Mouse (Mus musculus) cerebellum, postnatal 36 days (tissue): Measurements from ENCODE around the gene Scarf2.

Experiments used
- DNase-seq, 2 experiments: peaks; one replicate each; pipeline ENCODE4 v3.0.0; 2021 to 2022; ENCODE audit warnings: mixed read lengths in 2 of 2

Gene Scarf2

DNA sequence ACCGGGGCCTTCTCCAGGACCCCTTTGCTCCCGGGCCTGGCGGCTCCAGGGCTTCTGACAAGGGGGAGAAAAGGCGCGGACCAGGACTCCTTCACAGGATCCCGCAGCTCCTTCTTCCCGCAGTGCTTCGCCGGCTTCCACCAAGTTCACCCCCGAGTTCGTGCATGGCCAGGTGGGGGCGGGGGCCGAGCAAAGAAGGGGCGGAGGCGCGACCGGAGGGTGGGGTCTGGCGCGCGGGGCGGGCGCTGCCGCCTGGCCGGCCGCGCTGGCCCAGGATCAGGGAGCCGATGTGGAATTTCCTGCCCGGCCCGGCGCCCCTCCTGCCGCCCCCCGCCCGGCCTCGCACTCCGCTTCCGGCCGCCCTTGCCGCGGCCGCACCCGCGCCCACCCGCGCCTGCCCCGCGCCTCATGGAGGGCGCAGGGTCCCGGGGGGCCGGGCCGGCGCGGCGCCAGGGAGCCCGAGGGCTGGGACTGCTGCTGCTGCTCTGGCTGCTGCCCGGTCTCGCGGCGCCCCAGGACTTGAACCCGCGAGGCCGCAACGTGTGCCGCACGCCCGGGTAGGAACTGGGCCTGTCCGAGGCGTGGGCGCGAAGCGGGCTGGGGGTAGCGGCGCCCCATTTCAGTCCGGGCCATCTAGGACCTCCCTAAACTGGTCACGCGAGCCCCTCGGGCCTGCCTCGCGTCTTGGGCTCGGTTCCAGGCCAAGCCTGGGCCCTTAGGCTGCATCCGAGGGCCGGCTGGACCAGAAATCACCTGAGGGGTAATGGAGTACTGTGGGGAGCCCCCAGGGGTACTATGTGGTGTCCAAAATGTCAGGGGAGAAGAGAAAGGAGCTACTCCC, at the start of gene Scarf2:
Gene Scarf2, plus strand, starts transcription at position 312 of the 841 bp plus-strand sequence.
- no peak for DNase-seq

DNA sequence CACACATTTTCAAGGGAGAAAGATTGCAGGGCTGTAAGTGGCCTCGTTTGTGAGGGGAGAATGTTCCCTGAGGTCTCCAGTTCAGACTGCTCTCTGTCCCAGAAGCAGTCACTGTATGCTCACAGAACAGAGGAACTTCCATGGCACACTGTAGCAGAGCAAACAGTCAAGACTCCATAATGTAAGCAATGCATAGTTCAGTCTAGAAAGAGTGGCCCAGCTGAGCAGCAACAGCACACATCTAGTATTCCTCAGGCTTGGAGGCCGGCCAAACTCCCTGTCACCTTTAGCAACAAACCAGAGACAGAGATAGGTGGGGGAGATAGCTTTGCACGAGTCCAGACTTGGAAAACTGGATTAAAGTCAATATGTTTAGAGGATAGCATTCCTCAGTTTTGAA, 44.1 kb upstream of the Scarf2 start:
- no peak for DNase-seq

- DNase-seq, result no peak
Measured at GRCm38 (mm10) chr16:17753686-17754085, 43.4 kb upstream of the Scarf2 start.

DNA sequence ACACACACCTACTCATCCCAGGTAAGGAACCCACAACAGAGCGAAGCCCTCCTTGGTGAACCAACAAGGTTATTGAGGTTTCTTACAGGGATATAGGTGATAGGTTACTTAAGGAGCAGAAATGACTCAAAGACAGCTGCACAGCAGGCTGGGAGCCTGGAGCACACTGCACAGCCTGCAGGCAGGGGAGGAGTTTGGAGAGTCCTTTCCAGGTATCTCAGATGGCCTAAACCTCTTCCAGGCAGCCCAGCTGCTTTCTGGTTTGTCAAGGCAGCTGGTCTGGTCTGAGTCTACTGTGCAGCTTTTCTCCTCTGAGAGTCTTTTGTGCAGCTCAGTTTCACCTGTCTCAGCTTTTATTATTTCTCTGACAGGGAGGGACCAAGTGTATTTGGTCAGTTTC, 39.3 kb upstream of the Scarf2 start:
- DNase-seq, result no peak

- DNase-seq, result no peak
Measured at GRCm38 (mm10) chr16:17758902-17759301, 38.2 kb upstream of the Scarf2 start.

DNA sequence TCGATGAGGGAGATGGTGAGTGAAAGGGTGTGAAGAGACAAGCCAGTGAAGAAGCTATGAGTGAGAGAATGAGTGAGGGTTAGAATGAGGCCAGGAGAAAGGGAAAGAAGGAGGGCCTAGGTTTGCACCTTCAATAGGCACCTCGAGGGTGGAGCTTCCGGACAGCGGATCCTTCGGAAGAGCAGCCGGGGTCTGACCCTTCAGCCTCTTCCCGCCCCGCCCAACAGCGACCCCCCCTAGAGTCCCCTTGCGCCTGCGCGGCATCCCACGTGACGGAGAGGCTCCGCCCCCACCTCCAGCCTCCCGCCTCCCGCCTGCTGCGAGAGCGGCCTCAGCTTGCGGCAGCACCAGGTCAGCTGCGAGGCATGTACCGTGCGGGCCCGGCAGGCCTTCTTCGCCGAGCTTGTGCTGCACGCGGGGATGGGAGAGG, 37.7 kb upstream of the Scarf2 start, which contains the start of gene Klhl22:
Gene Klhl22, plus strand, starts transcription at position 275 of the 430 bp plus-strand sequence.
- peak; percentile 88 to 94 for DNase-seq

DNA sequence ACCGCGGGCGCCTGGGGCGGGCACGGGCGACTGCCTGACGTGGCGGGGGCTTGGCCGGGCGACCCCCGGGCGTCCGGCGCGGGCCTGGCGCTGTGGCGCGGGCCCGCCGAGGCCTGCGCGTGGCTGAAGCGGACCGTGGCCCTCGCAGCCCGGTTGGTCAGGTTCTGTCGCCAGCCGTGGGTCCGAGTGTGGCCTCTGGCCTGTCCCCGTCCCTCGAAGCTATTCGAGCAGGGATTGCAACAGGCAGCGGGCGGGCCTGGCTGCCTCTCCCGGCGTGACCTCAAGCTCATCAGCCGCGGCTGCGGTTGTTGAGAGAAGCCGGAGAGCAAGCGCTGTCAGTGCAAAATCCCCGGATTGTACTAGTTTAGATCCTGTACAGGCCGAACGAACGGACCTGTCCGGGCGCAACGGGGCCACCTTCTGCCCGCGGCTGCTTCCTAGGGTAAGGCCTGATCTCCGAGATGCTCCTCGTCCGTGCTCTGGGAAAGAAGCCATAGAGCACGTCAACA, 37.2 kb upstream of the Scarf2 start:
- DNase-seq, result peak; percentile 63 to 67

GRCm38 (mm10) chr16:17760657-17761056, 36.4 kb upstream of the Scarf2 start:
- peak; percentile 43 to 44 for DNase-seq

- no peak for DNase-seq
Measured at GRCm38 (mm10) chr16:17761074-17761473, 36.0 kb upstream of the Scarf2 start.

DNA sequence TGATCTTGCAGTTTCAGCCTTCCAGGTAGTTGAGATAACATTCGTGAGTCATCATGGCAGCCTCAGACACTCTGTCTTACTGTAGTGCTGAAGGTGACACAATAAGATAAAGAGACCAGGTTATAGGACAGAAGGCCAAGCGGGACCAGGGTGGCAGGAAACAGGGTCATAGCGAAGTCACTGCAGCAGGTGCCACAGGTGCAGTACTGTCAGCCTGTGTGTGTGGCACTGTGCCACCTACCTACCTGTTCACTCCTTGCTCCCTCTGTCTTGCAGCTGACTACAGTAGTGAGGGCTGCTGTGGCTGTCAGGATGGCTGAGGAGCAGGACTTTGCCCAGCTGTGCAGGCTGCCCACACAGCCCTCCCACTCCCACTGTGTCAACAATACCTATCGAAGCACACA, 33.0 kb upstream of the Scarf2 start:
- DNase-seq, result no peak

DNA sequence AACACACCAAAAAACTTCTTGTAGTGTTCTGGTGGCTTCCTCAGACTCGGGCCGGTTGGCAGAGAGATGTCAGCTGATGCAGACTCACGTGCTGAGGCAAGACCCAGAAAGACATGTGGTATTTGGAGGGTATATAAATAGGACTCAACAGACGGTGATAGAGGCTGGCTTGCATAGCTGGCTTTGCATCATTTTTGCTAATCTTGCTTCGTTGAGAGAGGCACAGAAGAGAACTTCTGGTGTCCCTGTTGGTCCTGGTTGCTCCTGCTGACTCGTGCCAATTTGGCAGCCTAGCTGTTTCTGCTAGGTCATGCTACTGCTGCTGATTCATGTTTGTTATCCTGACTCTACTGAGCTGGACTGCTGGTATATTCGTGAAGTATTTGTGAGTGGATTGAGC, 28.2 kb upstream of the Scarf2 start:
- DNase-seq, result peak; percentile 67 to 69

DNA sequence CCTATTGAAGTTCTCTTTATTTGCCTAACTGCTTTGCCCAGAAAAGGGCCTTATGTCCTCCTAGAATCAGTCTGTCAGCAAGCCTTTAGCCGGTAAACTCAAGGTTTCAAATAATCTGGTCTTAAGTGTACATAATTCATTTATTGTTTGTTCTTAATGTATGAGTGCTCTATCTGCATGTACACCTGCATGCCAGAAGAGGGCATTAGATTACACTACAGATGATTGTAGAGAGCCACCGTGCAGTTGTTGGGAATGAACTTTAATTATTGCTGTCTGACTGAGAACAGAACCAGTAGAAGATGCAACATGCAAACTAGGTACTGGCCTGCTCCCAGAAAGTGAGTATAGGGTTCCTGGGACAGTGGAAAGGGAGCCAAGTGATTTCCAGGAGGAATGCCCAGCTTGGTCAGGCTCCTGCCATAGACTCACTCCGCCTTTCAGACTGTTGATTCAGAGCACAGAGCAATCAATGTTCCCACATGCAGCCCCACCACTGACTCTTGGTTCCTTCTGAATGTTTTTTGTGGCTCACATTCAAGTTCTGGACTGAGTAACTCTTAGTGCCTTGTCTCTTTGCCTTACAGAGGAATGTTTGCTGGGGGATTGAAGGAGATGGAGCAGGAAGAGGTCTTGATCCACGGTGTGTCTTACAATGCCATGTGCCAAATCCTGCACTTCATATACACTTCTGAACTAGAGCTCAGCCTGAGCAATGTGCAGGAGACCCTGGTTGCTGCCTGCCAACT, 25.8 kb upstream of the Scarf2 start:
- DNase-seq, result no peak

GRCm38 (mm10) chr16:17776828-17777227, 20.3 kb upstream of the Scarf2 start:
- peak; percentile 47 to 53 for DNase-seq

DNA sequence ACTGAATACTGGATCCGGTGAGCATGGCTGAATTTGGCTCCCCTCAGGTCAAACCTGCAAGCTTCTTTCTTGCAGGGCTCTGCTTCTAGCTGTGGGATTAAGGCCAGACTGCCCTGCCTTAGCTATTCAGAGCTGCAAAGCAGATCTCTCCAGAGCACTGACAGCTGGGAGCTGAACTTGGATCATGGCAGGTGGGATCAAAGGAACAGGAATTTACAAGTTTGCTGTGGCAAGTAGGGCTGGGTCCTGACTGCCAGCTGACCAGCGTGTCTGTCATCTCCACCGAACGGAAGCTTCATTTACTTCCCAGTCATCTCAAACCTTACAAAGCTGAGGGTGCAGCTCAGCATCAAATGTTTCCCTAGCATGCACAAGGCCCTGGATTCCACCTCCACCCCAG, 18.9 kb upstream of the Scarf2 start:
- DNase-seq, result no peak

GRCm38 (mm10) chr16:17779692-17780091, 17.4 kb upstream of the Scarf2 start:
- DNase-seq, result no peak

- DNase-seq, result no peak
Measured at GRCm38 (mm10) chr16:17785337-17785736, 11.7 kb upstream of the Scarf2 start.

DNA sequence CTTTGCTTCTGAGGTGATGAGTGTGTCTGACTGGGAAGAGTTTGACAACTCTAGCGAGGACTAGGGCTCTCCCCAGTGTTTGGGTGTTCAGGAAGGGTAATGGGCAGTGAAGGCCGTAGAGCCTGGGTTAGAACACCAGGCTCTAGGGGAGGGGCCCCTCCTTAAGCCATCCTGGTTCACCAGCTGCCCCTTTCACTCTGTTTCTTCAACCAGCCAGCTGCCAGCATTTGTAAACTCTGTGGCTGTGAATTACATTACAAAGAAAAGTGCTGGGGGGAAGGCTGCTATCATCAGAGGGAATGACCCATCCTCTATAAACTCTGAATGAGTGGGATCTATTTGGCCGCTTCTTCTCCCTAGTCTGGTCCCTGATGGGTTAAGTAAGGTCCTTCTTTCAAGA, 4.4 kb upstream of the Scarf2 start:
- DNase-seq, result no peak

- DNase-seq, result no peak
Measured at GRCm38 (mm10) chr16:17794047-17794446, 3.0 kb upstream of the Scarf2 start.

- DNase-seq, result no peak
Measured at GRCm38 (mm10) chr16:17795643-17796042, 1.4 kb upstream of the Scarf2 start.

DNA sequence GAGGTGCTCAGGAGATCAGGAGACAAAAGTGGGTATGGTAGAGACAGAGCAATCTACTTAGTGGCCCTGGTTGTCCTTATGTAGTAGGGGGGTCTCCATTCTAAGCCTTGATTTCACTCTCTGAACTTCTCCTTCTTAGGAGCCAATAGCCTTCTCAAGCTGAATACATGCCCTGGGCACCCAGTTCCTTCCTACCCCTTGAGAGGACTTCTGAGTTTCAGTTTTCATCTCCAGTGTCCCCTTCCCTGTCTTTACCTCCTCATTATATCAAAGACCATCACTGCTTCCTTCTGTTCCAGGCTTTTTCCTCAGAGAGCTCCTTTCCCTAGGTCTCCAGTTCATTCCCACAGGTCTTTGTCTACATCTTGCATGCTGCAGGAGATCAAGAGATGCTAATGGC, 563 bp upstream of the Scarf2 start:
- no peak for DNase-seq

- no peak for DNase-seq
Measured at GRCm38 (mm10) chr16:17797812-17798311, 780 bp downstream of the Scarf2 start.

DNA sequence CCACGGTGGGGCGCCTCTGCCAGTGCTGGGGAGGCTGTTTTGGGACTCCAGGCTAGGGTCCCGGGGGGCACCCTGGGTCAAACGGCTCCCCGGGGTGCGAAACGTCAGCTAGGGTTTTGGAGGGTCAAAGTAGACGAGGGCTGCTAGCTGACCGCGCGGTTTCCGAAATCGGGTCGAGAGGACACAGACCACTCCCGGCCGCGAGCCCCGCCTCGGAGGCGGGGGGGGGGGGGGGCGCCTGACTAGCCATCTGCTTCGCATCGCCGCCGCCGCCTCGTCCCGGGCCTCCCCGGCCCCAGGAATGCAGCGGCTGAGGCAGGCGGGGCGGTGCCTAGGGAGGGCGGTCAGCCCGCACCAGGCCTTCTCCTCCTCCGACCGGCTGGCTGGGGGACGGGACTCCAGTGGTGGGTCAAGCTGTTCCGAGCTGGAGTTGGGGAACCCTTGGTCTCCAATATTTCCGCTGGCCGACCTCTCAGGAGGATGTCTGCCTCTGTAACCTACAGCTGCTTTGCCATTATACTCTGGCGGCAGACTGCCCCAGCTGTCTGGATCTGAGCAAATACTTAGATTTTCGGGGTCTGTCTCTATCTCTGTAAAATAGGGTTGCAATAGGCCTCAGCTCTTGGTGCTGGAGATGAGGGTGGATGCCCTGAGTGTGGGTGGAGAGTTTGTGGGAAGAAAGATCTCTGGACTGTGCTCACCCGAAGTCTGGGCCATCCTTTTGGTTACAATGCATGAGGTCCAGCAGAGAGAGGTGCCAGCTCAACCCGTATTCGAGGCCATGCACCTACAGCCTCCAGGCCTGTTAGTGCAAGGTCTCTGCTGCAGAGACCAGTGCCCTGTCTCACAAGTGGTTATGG, 1.5 kb downstream of the Scarf2 start:
- DNase-seq, result no peak

- DNase-seq, result no peak
Measured at GRCm38 (mm10) chr16:17799584-17799983, 2.5 kb downstream of the Scarf2 start.
